Mouse (Mus musculus): ENCODE measurements around the gene Vps45. TPM values are rescaled to one million over a fixed set of nuclear protein-coding genes. Genes with fewer than 3 reads are reported as not detected.

Gene Vps45
- total and polyA plus RNA-seq, 2 experiments from 2014 or later: 29.5 to 61.1 TPM

- Histone ChIP-seq H3K27ac (ENCODE audit: low read depth, low read length) (no peak overlapping the region), H3K4me1 (ENCODE audit: insufficient read depth, low read length) (no peaks in the 10 kb centered on the region), H3K9me3 (ENCODE audit: low read length) (no peaks in the 10 kb centered on the region), H3K27me3 (ENCODE audit: insufficient read depth, low read length) (no peaks in the 10 kb centered on the region), H3K4me3 (ENCODE audit: low read depth, low read length) (no peak overlapping the region), H3K9ac (replicated peaks; ENCODE audit: low read length, poor library complexity, severe bottlenecking) (no peak overlapping the region), H3K36me3 (ENCODE audit: insufficient read depth, low read length) (no peaks in the 10 kb centered on the region; the same call in none of the 2 replicates), H3K4me2 (ENCODE audit: low read depth, low read length, poor library complexity, severe bottlenecking) (no peak overlapping the region)
- ATAC-seq (ENCODE audit: low FRiP score) (no peak), DNase-seq (ENCODE audit: low spot score) (no peak)
- WGBS: 67% methylated on average over 6 of the region's 6 CpGs
- no peak for TF ChIP-seq CTCF (IDR thresholded peaks at IDR 0.05)
These were observed 49.8 kb downstream of the Vps45 start for GRCm38 (mm10) chr3:96008463-96008862.

- no peaks in the 10 kb centered on the region for H3K27me3 ChIP-seq (ENCODE audit: insufficient read depth, low read length)
- no peak overlapping the region for H3K9ac ChIP-seq (replicated peaks; ENCODE audit: low read length, poor library complexity, severe bottlenecking)
- no peak overlapping the region for H3K4me2 ChIP-seq (ENCODE audit: low read depth, low read length, poor library complexity, severe bottlenecking)
- peaks cover 7% of the 10 kb centered on the region; the same call in 1 of the 2 replicates for H3K4me1 ChIP-seq (ENCODE audit: insufficient read depth, low read length)
- H3K36me3 ChIP-seq (ENCODE audit: insufficient read depth, low read length): no peaks in the 10 kb centered on the region; the same call in none of the 2 replicates
- H3K9me3 ChIP-seq (ENCODE audit: low read length): no peaks in the 10 kb centered on the region
- no peak for ATAC-seq (ENCODE audit: low FRiP score)
- H3K27ac ChIP-seq (ENCODE audit: low read depth, low read length): no peak overlapping the region
- no peak overlapping the region for H3K4me3 ChIP-seq (ENCODE audit: low read depth, low read length)
- 98% methylated on average over 1 of the region's 1 CpGs for WGBS
- no peak for TF ChIP-seq CTCF (IDR thresholded peaks at IDR 0.05)
- no peak for DNase-seq (ENCODE audit: low spot score)
These were observed 56.7 kb downstream of the Vps45 start for GRCm38 (mm10) chr3:96001560-96001959.

- no peak for DNase-seq (ENCODE audit: low spot score)
- 70% methylated on average over 9 of the region's 9 CpGs for WGBS
These were observed 57.3 kb downstream of the Vps45 start for GRCm38 (mm10) chr3:96000921-96001501.

GRCm38 (mm10) chr3:96000080-96000632 lies 58.1 kb downstream of the Vps45 start:
- 78% methylated on average over 14 of the region's 14 CpGs for WGBS
- DNase-seq (ENCODE audit: low spot score): no peak
- no peaks in the 10 kb centered on the region for H3K27me3 ChIP-seq (ENCODE audit: insufficient read depth, low read length)
- no peak for ATAC-seq (ENCODE audit: low FRiP score)
- no peak overlapping the region for H3K4me3 ChIP-seq (ENCODE audit: low read depth, low read length)
- no peaks in the 10 kb centered on the region for H3K9me3 ChIP-seq (ENCODE audit: low read length)
- H3K4me1 ChIP-seq (ENCODE audit: insufficient read depth, low read length): peaks cover 7% of the 10 kb centered on the region; the same call in 1 of the 2 replicates
- no peak overlapping the region for H3K9ac ChIP-seq (replicated peaks; ENCODE audit: low read length, poor library complexity, severe bottlenecking)
- no peak overlapping the region for H3K4me2 ChIP-seq (ENCODE audit: low read depth, low read length, poor library complexity, severe bottlenecking)
- H3K36me3 ChIP-seq (ENCODE audit: insufficient read depth, low read length): no peaks in the 10 kb centered on the region; the same call in none of the 2 replicates
- H3K27ac ChIP-seq (ENCODE audit: low read depth, low read length): no peak overlapping the region
- no peak for TF ChIP-seq CTCF (IDR thresholded peaks at IDR 0.05)

More at GRCm38 (mm10) chr3:96000921-96001501, 57.3 kb downstream of the Vps45 start:
- ATAC-seq (ENCODE audit: low FRiP score): no peak
- Histone ChIP-seq H3K9ac (replicated peaks; ENCODE audit: low read length, poor library complexity, severe bottlenecking) (no peak overlapping the region), H3K9me3 (ENCODE audit: low read length) (no peaks in the 10 kb centered on the region), H3K4me2 (ENCODE audit: low read depth, low read length, poor library complexity, severe bottlenecking) (no peak overlapping the region), H3K27me3 (ENCODE audit: insufficient read depth, low read length) (no peaks in the 10 kb centered on the region), H3K27ac (ENCODE audit: low read depth, low read length) (no peak overlapping the region), H3K4me1 (ENCODE audit: insufficient read depth, low read length) (peaks cover 7% of the 10 kb centered on the region; the same call in 1 of the 2 replicates), H3K4me3 (ENCODE audit: low read depth, low read length) (no peak overlapping the region), H3K36me3 (ENCODE audit: insufficient read depth, low read length) (no peaks in the 10 kb centered on the region; the same call in none of the 2 replicates)
- no peak for TF ChIP-seq CTCF (IDR thresholded peaks at IDR 0.05)

GRCm38 (mm10) chr3:95999308-96000079 lies 58.8 kb downstream of the Vps45 start:
- H3K36me3 ChIP-seq (ENCODE audit: insufficient read depth, low read length): no peaks in the 10 kb centered on the region; the same call in none of the 2 replicates
- H3K9me3 ChIP-seq (ENCODE audit: low read length): no peaks in the 10 kb centered on the region
- H3K27ac ChIP-seq (ENCODE audit: low read depth, low read length): no peak overlapping the region
- DNase-seq (ENCODE audit: low spot score) (no peak), ATAC-seq (ENCODE audit: low FRiP score) (no peak)
- no peak for TF ChIP-seq CTCF (IDR thresholded peaks at IDR 0.05)
- H3K9ac ChIP-seq (replicated peaks; ENCODE audit: low read length, poor library complexity, severe bottlenecking): no peak overlapping the region
- H3K4me1 ChIP-seq (ENCODE audit: insufficient read depth, low read length): peaks cover 7% of the 10 kb centered on the region; the same call in 1 of the 2 replicates
- H3K4me3 ChIP-seq (ENCODE audit: low read depth, low read length): no peak overlapping the region
- no peaks in the 10 kb centered on the region for H3K27me3 ChIP-seq (ENCODE audit: insufficient read depth, low read length)
- WGBS: 91% methylated on average over 12 of the region's 12 CpGs
- no peak overlapping the region for H3K4me2 ChIP-seq (ENCODE audit: low read depth, low read length, poor library complexity, severe bottlenecking)
